Mouse (Mus musculus) leukemia stem cell, adult 10-12 weeks (primary cell): Measurements from ENCODE around the gene Elp4. TPM values are rescaled to one million over a fixed set of nuclear protein-coding genes. Genes with fewer than 3 reads are reported as not detected.

Source experiments
- polyA plus RNA-seq: library from polyadenylated mRNA; stranded (reverse); fragments of >175 nt; gene quantifications from 2 replicates; pipeline ENCODE4 v1.2.3, GENCODE M21; 2012; ENCODE audit warnings: low replicate concordance

The Elp4 gene
- 4.3 and 8.7 TPM in 2 replicates for polyA plus RNA-seq

GRCm38 (mm10) chr2:105903896-105904756 lies at the start of gene Elp4, which contains the start of gene Immp1l:
Gene Elp4, minus strand, starts transcription at chr2:105904564.
Gene Immp1l, plus strand, starts transcription at chr2:105904638.

GRCm38 (mm10) chr2:105668271-105669270 lies 235.8 kb downstream of the Elp4 start, which contains the start of gene Pax6:
Gene Pax6, plus strand, starts transcription at chr2:105668900.

Other genes with a start within 250 kb of the Elp4 start
- 0.25 and 0.27 TPM in 2 replicates for gene Pax6, start 235.7 kb downstream of the Elp4 start, polyA plus RNA-seq
- gene Immp1l, start 74 bp upstream of the Elp4 start, polyA plus RNA-seq = 2.0 TPM in 1 of 2 replicates, not detected in the other
- 11.4 and 21.9 TPM in 2 replicates for gene Dnajc24, start 99.0 kb upstream of the Elp4 start, polyA plus RNA-seq